Mouse (Mus musculus): ENCODE results near the gene 2310030G06Rik. TPM values are rescaled to one million over a fixed set of nuclear protein-coding genes. Genes with fewer than 3 reads are reported as not detected.

2310030G06Rik gene
- total RNA-seq, 2 experiments from 2014 or later, result 1.8 to 2.0 TPM

DNA sequence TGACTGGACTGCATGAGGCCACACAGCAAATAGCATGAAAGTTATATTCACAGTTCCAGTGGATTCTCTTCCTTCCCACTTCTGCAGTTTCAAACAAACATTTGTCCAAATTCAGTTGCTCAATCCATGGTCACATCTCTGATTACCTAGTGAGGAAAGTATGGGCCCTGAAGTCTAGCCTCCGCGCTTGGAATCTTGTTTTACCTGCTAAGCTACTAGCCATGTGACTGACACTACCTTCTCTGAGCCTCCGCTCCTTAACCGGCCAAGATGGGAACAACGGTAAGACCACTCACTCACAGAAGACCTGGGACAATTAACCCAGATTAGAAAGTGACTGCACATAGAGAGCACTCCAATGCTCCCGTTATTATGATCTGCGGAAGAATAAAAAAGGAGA, 530 bp downstream of the 2310030G06Rik start:
- intact Hi-C loops (cut with DNase I), result no loop called here
- no peak for DNase-seq

DNA sequence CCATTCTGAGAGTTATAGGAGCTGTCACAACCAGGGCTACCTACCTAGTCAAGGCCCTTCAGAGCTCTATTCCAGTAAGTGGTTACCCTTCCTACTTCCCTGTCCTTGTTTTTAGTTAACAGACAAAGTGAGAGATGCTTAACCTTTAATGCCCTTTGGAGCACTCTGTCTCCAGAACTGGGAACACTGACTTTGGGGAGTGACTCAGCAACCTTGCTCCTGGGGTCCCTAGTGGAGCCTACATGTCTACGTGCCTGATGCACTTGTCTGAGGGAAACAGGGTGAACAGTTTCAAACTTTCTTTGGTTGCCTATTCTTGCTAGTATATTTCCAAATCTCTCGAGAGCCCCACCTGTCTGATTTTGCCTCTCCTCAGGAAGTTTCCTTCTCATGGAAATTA, 3.6 kb downstream of the 2310030G06Rik start:
- DNase-seq, result no peak
- intact Hi-C loops (cut with DNase I), result no loop called here

DNA sequence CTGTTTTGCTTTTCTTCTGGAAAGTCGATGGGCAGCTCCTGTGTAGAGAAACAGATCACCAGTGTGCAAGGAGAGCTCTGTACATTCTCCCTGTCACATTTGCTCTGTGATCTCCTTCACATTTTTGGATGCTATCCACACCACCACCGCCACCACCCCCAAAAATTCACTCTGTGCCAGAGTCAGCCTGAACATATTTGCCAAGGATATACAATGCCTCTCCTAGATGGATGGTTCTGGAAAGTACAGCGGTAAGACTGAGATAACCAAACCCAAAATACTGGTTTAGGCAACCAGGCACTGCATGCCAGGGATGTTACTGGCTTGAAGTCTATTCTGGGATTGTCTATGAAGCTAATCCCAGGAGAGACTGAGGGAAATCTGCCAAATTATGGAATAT, 4.1 kb downstream of the 2310030G06Rik start:
- DNase-seq, result no peak
- intact Hi-C loops (cut with DNase I), result no loop called here

DNA sequence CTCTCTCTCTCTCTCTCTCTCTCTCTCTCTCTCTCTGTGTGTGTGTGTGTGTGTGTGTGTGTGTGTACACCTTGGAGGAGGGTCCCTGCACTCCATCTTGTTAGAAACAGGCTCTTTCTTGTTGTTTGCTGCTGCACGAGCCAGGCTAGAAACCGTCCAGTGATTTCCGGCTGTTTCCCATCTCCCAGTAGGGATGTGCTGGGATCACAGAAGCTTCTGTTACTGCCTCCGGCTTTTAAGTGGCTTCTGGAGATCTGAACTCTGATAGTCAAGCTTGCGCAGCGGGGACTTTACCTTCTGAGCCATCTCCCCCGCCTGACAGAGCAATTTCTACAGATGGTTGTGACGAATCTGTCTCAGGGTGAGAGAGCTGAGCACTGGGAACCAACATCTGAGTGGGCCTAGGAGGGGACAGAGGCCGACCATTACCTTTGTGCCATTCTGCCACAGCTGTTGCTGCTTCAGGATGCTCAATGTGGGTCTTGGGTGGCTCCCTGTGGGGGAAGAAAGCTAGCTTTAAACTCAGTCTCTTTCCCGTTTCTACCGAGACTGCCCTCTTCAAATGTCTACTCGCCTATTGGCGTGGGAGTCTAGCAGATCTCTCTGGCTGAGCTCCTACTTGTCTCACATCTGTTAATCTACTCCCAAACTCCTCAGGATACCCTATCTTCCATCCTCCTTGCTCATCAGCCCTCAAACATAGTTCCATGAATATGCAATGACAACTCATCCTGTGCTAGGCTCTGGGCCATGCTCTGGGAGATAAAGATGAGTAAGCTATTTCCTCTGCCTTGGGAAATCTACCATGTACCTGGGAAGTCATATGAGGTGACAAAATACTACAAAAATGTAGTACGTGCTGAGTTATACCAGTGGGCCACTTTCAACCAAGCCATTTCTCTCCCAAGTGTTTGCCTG, 5.2 kb downstream of the 2310030G06Rik start:
- DNase-seq, result no peak

DNA sequence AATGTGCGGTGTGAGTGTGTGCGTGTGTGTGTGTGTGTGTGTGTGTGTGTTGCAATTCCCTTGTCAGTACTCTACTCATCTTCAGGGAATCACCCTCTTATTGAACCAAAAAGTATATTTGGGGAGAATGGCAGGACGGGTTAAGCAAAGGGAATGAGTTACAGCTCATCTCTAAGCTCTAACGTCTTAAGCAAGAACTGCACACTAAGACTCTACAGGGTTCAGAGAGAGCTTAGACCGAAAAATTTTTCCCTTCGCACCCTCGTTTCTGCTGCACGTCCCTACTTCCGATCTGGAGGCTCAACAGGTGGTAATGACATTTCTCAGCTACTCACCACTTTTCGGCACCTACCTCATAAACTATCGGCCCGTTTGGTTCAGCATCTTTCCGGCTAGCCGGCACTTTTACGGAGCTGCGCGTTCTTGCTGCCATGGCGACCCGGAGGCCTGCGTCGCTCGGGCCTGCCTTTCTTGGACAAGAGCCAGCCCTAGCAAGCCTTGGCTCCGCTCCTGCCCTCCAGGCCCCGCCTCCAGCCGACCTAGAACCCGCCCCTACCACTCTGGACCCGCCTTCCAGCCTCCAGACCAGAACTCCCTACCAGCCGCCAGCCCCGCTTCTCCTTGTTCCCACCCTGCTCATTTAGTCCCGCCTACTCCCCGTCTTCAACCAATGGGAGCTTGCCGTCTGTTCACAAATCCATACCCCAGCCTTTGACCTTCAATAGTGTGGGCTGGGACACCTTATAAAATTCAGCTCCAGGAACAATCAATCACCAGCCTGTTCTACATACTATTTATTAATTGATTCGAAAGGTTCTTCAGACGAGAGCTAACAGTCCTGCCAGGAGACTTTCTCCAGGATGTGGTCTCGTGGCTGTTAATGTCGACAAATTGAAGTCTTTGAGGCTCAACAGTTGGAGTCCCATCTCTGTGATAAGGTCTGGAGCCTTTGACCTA, 7.1 kb downstream of the 2310030G06Rik start, which contains the start of gene Dixdc1:
Gene Dixdc1 (minus strand): TSS at position 604 of the 957 bp plus-strand sequence.
- intact Hi-C loops (cut with DNase I), result no loop called here
- DNase-seq, result peak; percentile 94

More for the DNA sequence above, 5.2 kb downstream of the 2310030G06Rik start:
- intact Hi-C loops (cut with DNase I), result no loop called here

DNA sequence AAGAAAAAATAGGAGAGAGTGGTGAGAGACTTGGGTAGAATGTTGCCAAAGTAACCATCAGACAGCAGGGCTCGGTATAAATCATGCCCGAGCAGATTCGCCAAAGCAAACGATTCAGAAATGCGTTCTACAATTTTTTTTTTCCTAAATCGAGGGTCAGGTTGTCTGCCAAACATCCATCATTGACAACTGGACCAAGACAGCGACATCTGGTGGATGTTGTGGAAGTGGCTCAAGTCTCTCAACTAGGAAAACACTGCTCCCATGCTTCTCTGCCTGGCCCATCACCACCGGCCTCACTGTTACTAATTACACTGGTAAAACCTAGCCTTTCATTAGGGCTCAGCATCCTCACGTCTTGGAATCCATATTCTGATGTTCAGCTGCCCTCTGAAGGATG, 11.3 kb downstream of the 2310030G06Rik start:
- intact Hi-C loops (cut with DNase I), result no loop called here

DNA sequence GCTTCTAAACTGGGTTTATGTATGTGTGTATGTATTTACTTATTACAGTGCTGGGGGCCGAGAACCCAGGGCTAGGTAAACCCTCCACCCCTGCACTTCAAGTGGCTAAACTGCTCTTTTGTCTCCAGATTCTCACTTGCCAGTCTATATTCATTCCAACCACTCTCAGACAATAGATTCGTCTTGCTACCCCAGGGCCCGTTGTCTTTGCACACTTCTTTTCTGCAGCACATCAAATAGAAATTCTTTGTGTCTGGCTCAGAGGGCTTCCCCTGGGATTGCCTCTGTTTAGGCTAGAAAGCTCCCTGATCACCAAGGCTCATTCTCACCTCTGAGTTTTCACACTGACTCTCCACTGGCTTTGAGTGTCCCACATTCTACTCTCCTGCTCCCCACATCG, 13.8 kb downstream of the 2310030G06Rik start:
- DNase-seq, result no peak
- intact Hi-C loops (cut with DNase I), result no loop called here

More for the DNA sequence above, 11.3 kb downstream of the 2310030G06Rik start:
- DNase-seq, result peak; percentile 54

DNA sequence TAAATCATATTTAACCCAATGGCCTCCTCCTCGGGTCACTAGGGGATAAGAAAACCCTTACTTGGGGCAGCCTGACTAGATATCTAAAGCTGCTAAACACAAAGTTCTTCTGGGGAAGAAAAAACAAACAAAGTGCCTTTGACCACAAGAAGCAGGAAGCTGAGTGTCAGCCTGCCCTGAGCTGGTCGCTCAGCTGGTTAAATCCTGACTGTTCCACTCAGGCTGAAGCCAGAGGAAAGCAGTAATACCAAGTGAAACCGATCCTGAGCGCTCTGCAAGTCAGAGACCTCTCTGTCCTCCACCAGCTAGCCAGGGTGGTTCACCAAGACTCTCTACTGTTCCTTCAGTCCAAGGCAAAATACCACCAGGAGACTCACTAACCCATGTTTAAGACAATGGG, 16.7 kb downstream of the 2310030G06Rik start:
- no peak for DNase-seq
- intact Hi-C loops (cut with DNase I), result no loop called here

DNA sequence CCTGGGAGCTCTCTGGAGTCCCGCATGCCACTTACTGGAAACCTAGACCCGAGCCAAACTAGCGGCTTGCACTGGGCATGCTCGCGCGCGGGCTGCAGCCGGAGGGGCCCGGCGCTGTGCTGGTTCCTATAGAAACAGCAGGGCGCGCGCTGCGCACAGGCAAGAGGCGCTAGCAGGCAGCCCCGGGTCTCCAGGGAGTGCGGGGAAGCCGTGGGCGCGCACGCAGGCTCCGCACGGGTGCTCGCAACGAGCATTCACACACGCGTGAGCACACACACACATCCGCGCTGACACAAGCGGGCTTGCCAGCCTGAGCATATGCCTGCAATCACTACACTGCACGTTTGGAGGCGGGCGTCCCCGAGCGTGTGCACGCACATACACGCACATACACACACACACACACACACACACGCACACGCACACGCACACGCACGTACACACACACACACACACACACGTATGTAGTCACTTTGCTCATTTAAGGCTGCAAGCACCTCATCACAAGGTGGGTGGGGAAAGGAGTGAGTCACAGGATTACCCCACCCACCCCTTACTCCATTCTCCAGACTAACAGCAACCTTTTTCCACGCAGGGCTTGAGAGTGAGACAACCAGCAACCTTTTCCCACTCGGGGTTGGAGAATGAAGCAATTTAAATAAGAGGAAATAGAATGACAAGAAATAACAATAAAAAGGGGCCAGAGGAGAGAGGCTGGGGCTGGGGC, 18.2 kb downstream of the 2310030G06Rik start:
- intact Hi-C loops (cut with DNase I), result no loop called here
- DNase-seq, result peak; percentile 88

DNA sequence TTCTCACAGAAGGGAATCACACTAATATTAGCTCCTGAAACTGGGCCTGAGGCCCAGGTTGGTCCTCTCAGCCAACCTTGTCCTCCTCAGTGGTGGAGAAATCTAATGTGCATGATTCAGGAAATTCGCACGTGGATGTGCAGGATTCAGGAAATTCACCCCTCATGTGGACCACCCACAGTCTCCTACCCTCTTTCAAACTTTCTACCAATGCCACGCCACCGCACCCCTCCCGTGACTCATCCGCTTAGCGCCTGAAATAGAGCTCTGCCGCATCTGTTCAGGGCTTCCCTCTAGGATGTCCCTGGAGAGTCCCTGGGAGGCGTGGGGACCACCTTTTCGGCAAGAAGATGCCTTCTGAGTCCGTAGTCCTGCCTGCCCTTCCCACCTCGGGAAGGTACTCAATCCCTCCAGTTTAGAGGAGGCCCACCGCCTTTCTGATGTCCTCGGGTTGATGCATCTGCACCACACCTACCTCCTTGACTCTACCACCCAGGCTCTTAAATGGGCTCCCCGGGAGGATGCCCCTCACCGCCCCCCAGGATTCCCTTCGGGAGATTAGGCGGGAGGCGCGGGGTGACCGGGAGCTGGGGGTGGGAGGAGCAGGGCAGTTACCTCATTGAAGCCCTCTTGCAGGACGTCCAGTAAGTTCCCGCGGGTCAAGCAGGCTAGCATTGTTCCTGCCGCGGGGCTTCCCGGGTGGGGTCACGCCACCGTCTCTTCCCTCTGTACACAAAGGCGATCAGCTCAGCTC, 19.0 kb downstream of the 2310030G06Rik start:
- intact Hi-C loops (cut with DNase I), result no loop called here
- no peak for DNase-seq

DNA sequence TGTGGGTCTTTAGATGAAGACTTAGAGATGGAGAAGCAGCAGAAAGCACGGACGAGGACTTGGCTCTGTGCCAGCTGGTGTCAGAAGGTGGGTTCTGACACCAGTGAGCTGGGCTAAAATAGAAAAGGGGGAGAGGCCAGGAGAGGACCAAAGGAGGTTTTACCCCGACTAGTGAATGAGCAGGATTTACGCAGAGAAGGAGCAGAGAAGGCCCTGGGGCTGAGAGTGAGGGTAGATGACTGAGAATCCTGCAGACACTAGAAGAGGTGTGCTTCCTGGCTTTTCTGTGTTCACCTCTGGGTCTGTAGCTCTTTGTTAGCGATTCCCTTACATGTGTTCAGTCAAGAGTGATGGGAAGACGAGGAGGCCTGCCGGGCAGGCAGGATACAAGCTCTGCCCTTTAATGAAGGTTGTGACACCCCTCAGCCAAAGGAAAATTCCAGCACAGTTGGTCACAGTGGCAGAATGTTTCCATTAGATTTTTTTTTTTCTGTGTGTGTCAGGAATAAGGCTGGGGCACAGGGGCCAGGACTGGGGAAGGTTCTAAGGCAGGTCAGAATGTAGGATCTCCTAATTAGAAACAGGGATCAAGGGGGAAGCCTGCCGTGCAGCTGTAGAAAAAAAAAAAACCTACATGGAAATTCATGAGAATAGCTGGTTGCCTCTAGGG, 20.3 kb downstream of the 2310030G06Rik start:
- intact Hi-C loops (cut with DNase I), result no loop called here

DNA sequence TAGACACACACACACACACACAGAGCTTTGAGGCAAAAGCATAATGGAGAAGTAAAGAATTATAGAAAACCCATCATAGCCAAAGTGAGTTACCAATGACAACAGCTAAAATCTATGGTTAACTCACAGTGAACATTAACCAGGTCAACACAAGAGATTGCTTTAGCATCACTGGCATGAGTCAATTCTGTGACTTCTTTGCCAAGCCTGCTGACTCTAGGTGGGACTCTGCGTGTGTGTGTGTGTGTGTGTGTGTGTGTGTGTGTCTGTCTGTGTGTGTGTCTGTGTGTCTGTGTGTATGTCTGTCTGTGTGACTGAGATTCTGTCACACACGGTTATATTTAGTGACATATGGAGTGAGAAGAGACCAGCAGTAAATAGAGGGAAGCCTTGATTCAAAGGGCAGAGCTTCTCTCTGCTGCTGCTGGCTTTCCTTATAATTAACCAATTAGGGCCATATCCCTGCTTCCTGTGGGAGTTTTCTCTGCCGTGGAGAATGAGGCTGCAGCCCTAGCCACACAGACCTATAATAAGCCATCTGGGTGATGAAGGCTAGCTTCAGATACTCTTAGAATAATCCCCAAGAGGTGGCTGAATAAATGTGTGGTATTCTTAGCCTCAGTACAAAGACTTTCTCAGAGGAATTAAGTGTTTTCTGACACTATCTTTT, 21.5 kb downstream of the 2310030G06Rik start:
- no peak for DNase-seq
- intact Hi-C loops (cut with DNase I), result no loop called here

More for the DNA sequence above, 20.3 kb downstream of the 2310030G06Rik start:
- DNase-seq, result no peak

DNA sequence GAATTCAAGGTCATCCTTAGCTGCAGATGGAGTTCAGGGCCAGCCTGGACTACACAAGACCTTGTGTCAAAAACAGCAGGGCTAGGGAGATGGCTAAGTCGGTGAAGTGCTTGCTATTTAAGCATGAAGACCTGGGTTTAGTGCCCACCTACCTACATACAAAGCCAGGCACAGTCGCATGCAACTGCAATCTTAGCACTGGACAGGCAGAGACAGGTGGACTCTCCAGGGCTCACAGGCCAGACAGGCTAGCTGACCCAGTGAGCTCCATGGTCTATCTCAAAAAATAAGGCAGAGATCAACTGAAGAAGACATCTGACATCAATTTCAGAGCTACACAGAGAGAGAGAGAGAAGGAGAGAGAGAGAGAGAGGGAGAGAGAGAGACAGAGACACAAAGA, 22.2 kb downstream of the 2310030G06Rik start:
- intact Hi-C loops (cut with DNase I), result no loop called here
- DNase-seq, result no peak

DNA sequence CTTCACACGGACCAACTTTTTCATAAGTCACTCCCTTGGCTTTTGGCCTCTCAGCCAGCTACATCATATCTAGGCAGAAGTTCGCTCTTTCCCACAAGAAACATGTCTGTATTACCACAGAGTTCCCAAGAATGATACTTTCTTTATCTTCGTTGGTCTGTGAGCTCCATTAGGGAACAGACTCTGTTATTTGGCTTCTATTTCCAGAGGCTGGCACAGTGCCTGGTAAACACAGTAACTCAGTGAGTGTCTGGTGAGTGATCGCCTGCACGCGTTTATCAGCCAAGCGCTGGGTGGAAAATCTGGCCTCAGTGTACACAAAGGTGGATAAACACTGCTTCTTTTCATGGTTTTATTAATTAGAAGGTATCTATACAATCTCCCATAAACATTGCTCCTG, 22.9 kb downstream of the 2310030G06Rik start:
- intact Hi-C loops (cut with DNase I), result no loop called here

DNA sequence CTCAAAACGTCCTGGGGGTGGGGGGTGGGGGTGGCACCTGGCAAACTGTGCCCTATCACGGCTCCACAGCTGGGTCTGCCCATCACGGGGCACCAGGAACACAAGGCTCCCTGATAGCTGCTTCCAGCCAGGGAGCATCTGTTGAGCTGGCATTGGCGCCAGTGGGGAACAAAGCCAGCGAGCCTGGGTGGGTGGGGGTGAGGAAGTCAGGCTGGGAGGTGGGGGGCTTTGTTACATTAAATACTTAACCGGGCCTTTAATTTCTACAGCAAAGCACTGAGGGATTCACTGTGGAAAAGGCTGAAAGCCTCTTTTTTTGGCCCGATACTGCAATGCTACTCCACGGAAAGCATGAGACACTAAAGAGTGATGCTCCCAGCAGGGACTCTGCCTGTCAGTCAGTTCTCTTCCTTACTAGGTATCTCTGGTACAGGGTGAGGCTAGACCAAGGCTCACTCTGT, 23.9 kb downstream of the 2310030G06Rik start:
- peak; percentile 89 for DNase-seq

More for the DNA sequence above, 22.9 kb downstream of the 2310030G06Rik start:
- DNase-seq, result peak; percentile 93

DNA sequence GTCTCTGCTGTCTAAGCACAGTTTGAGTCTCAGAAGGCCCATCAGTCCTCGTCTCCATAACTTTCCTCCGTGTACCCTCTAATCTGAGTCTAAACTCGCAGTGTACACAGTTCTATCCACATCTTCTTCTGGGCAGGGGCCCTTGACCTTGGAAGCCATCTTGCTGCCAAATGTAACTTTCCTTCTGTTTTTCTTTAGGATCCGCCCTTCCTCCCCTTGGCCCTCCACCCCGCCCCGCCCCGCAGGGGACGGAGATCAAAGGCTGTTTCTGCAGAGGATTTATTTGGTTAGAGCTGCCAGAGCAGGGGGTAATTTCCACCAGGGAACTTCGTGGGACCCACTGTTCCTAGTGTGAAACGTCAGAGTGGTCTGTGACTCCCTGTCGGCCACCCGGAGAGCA, 25.3 kb downstream of the 2310030G06Rik start:
- peak; percentile 16 for DNase-seq
- intact Hi-C loops (cut with DNase I), result no loop called here

More for the DNA sequence above, 23.9 kb downstream of the 2310030G06Rik start:
- intact Hi-C loops (cut with DNase I), result no loop called here

DNA sequence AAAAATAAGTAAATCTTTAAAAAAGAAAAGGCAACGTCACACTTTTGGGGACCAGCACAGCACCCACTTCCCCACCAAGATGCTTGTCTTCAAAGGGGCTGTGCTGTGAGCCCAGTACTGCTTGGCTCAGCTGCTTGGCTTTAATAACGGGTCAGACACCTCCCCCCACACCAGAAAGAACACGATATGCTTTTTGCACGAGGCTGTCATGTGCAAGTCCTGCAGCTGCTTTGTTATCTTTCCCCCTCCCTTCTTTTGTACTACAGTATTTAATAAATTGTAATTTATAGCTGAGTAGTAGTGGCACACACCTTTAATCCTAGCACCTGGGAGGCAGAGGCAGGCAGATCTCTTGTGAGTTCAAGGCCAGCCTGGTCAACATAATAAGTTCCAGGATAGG, 27.5 kb downstream of the 2310030G06Rik start:
- intact Hi-C loops (cut with DNase I), result no loop called here
- DNase-seq, result no peak

DNA sequence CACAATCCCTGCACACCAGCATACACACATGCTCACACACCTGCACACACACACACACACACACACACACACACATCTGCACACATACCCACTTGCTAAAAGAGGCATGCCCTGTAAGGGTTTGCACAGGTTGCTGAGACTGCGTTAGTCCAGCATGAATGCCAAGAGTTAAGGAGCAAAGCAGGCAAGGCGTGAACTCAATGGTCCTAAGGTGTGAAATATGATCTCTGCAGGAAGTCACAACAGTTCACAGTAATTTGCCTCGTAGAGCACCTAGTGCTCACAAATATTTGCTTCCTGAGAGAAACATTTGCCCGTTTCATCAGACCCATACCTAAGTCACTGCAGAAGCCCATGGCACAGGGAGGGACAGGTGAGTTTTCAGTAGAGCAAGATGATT, 32.1 kb downstream of the 2310030G06Rik start:
- DNase-seq, result no peak
- intact Hi-C loops (cut with DNase I), result no loop called here

DNA sequence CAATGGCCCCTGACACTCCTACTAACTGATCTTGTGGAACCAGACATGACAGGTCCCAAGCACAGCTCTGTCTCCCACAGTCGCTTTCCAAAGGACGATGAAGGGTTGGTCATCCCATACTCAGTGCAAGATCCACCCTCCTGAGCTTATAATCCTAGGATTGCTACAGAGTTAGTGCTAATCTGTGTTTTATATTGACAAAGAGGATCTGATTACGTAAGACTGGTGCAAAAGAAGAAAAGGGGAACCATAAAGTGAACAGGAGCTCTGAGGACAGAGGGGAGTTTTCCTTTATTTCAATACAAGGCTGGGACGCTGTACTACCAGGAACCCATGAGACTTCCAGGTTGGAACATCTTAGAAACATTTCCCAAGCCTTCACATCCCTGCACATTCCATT, 35.0 kb downstream of the 2310030G06Rik start:
- intact Hi-C loops (cut with DNase I), result no loop called here

More for the DNA sequence above, 35.0 kb downstream of the 2310030G06Rik start:
- no peak for DNase-seq
